Mouse (Mus musculus) T-helper 17 cell (primary cell): Measurements from ENCODE around the gene Traf7.

ENCODE experiments used
- in situ Hi-C, 2 experiments: fragments of 300-600 bp; cut with MboI, MseI; formaldehyde crosslinking; loops; 1 replicate in 1 of 2; 2 replicates in 1 of 2; pipeline ENCODE4 v1.15.1; 2025; ENCODE audit warnings: high pct_unique_total_duplicates in 2 of 2

Gene Traf7

GRCm38 (mm10) chr17:24527723-24528559 is at the start of gene Traf7:
Gene Traf7, minus strand, starts transcription at chr17:24527938.
- in situ Hi-C loops = loop anchor here in 1 of 2 experiments (5.0 kb wide), 1 partner anchor 36 kb away; no protein-coding TSS in a partner anchor

- in situ Hi-C loops = no loop called here
These were observed 46.1 kb upstream of the Traf7 start for GRCm38 (mm10) chr17:24573811-24574210.

- in situ Hi-C loops = no loop called here
These were observed 45.0 kb upstream of the Traf7 start for GRCm38 (mm10) chr17:24572651-24573245.

GRCm38 (mm10) chr17:24569837-24570236 is 42.1 kb upstream of the Traf7 start:
- in situ Hi-C loops = no loop called here

- in situ Hi-C loops = no loop called here
These were observed 39.5 kb upstream of the Traf7 start for GRCm38 (mm10) chr17:24567034-24567779.

- in situ Hi-C loops = no loop called here
These were observed 38.1 kb upstream of the Traf7 start for GRCm38 (mm10) chr17:24565792-24566191.

- in situ Hi-C loops = no loop called here
These were observed 37.4 kb upstream of the Traf7 start for GRCm38 (mm10) chr17:24565092-24565491.

- in situ Hi-C loops = no loop called here
These were observed 36.7 kb upstream of the Traf7 start for GRCm38 (mm10) chr17:24564422-24564821.

- in situ Hi-C loops = no loop called here
These were observed 35.9 kb upstream of the Traf7 start for GRCm38 (mm10) chr17:24563638-24564037.

GRCm38 (mm10) chr17:24561592-24561991 is 33.9 kb upstream of the Traf7 start:
- in situ Hi-C loops = no loop called here

- in situ Hi-C loops = no loop called here
These were observed 32.7 kb upstream of the Traf7 start for GRCm38 (mm10) chr17:24560301-24561028.

GRCm38 (mm10) chr17:24559146-24559545 is 31.4 kb upstream of the Traf7 start:
- in situ Hi-C loops = no loop called here

- in situ Hi-C loops = no loop called here
These were observed 30.9 kb upstream of the Traf7 start for GRCm38 (mm10) chr17:24558600-24559099.

GRCm38 (mm10) chr17:24557091-24557490 is 29.4 kb upstream of the Traf7 start:
- in situ Hi-C loops = no loop called here

GRCm38 (mm10) chr17:24551050-24551444 is 23.3 kb upstream of the Traf7 start:
- in situ Hi-C loops = no loop called here

GRCm38 (mm10) chr17:24550416-24551049 is 22.8 kb upstream of the Traf7 start:
- in situ Hi-C loops = no loop called here

GRCm38 (mm10) chr17:24549618-24550415 is 22.1 kb upstream of the Traf7 start, which contains the start of gene Pkd1:
Gene Pkd1, plus strand, starts transcription at chr17:24549834.
- in situ Hi-C loops = no loop called here

- in situ Hi-C loops = no loop called here
These were observed 21.3 kb upstream of the Traf7 start for GRCm38 (mm10) chr17:24548921-24549617.

- in situ Hi-C loops = no loop called here
These were observed 20.7 kb upstream of the Traf7 start for GRCm38 (mm10) chr17:24548435-24548834.
